Comparison of ENCODE assay signal across 8 mouse cellular contexts in the genomic region with DNA sequence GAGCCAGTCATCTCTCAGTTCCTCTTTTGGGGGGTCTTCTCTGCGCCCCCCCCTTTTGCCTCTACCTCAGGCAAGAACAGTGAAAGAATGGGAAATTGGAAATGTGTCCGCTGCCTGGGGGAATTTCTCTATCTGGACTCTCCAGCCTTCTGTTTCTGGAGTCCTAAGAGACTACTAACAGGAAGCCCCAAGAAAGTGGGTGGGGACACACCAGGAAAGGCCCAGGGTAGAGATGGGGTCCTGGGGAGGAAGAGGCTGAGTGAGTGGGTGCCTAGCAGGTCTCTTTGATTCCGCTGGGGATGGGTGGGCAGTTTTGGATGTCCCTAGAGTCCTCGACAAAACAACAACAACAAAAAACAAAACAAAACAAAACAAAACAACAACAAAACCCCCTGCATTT. TPM values are rescaled to one million over a fixed set of nuclear protein-coding genes. Genes with fewer than 3 reads are reported as not detected.
DNase-seq lines count a peak whose midpoint lies in the region; ATAC-seq lines count a peak whose summit lies in the region.

No protein-coding gene starts in this region.

- H3K4me1 ChIP-seq in liver, embryonic 11.5 days (replicated peaks; ENCODE audit: control insufficient read depth, insufficient read depth, low read length): peaks cover 5% of the 10 kb centered on the region; the same call in 1 of the 2 replicates
- peaks cover 28% of the 10 kb centered on the region for H3K4me1 ChIP-seq in forebrain, embryonic 13.5 days
- H3K4me1 ChIP-seq in limb, embryonic 11.5 days (ENCODE audit: control insufficient read depth, insufficient read depth, low read length): 0 out of 2 replicates have a peak, but pooled peaks cover 2% of the 10 kb centered on the region
- H3K4me1 ChIP-seq in stomach, embryonic 14.5 days (ENCODE audit: control insufficient read depth, insufficient read depth, low read length): peaks cover 14% of the 10 kb centered on the region

- H3K9ac ChIP-seq in liver, embryonic 11.5 days (ENCODE audit: low read depth, low read length): no peak overlapping the region
- peak overlapping the region; percentile 86 for H3K9ac ChIP-seq in forebrain, embryonic 13.5 days
- peak overlapping the region; percentile 69 for H3K9ac ChIP-seq in limb, embryonic 11.5 days (ENCODE audit: low read length)
- no peak overlapping the region for H3K9ac ChIP-seq in stomach, embryonic 14.5 days (replicated peaks; ENCODE audit: low read depth, low read length)

- no peak for ATAC-seq in liver, embryonic 11.5 days (replicated peaks; ENCODE audit: low FRiP score)
- ATAC-seq in forebrain, embryonic 13.5 days: 0 out of 2 replicates have a peak, but pooled peaks have one; percentile 9
- ATAC-seq in limb, embryonic 11.5 days (ENCODE audit: insufficient number of reproducible peaks, low FRiP score, low TSS enrichment, low read depth): no peak
- peak; percentile 8; the same call in 1 of the 2 replicates for ATAC-seq in stomach, embryonic 14.5 days (ENCODE audit: insufficient number of reproducible peaks, insufficient read depth, low FRiP score, low read depth)

- no peak for DNase-seq in liver, embryonic 11.5 days (ENCODE audit: low spot score)
- no peak for DNase-seq in liver
- no peak for DNase-seq in limb, embryonic 11.5 days (ENCODE audit: low spot score)
- no peak for DNase-seq in layer of hippocampus, adult 8-10 months (ENCODE audit: low spot score in 2 of 2)
- DNase-seq in embryo, embryonic 10.5 days (ENCODE audit: low spot score): no peak
- no peak for DNase-seq in spleen, adult 18-20 months

- H3K27ac ChIP-seq in liver, embryonic 11.5 days (ENCODE audit: low read depth, low read length): no peak overlapping the region
- H3K27ac ChIP-seq in forebrain, embryonic 13.5 days: no peak overlapping the region
- H3K27ac ChIP-seq in limb, embryonic 11.5 days (replicated peaks; ENCODE audit: low read depth, low read length): no peak overlapping the region
- no peak overlapping the region; the same call in 1 of the 2 replicates for H3K27ac ChIP-seq in stomach, embryonic 14.5 days (ENCODE audit: low read length)

- peak overlapping the region; percentile 62 for H3K4me3 ChIP-seq in liver, embryonic 11.5 days (ENCODE audit: low read depth, low read length)
- peak overlapping the region; percentile 69 for H3K4me3 ChIP-seq in forebrain, embryonic 13.5 days
- no peak overlapping the region for H3K4me3 ChIP-seq in limb, embryonic 11.5 days (ENCODE audit: low read depth, low read length)
- H3K4me3 ChIP-seq in stomach, embryonic 14.5 days (ENCODE audit: low read depth, low read length): peak overlapping the region; percentile 54; the same call in 1 of the 2 replicates

- H3K27me3 ChIP-seq in liver, embryonic 11.5 days (replicated peaks; ENCODE audit: control insufficient read depth, insufficient read depth, low read length): peaks cover 7% of the 10 kb centered on the region; the same call in 1 of the 2 replicates
- no peaks in the 10 kb centered on the region for H3K27me3 ChIP-seq in forebrain, embryonic 13.5 days
- H3K27me3 ChIP-seq in limb, embryonic 11.5 days (ENCODE audit: control insufficient read depth, insufficient read depth, low read length): no peaks in the 10 kb centered on the region
- no peaks in the 10 kb centered on the region for H3K27me3 ChIP-seq in stomach, embryonic 14.5 days (ENCODE audit: control insufficient read depth, insufficient read depth, low read length)

- peak overlapping the region; percentile 91 for H3K4me2 ChIP-seq in liver, embryonic 11.5 days
- peak overlapping the region; percentile 78 for H3K4me2 ChIP-seq in forebrain, embryonic 13.5 days
- peak overlapping the region; percentile 90; the same call in 1 of the 2 replicates for H3K4me2 ChIP-seq in limb, embryonic 11.5 days (ENCODE audit: low read depth, severe bottlenecking)
- H3K4me2 ChIP-seq in stomach, embryonic 14.5 days (replicated peaks; ENCODE audit: low read depth, low read length): peak overlapping the region; percentile 74

- WGBS in liver, embryonic 11.5 days: 30% methylated on average over 4 of the region's 4 CpGs
- 53% methylated on average over 4 of the region's 4 CpGs for WGBS in forebrain, embryonic 13.5 days
- 46% methylated on average over 4 of the region's 4 CpGs for WGBS in limb, embryonic 11.5 days
- WGBS in stomach, embryonic 14.5 days: 43% methylated on average over 4 of the region's 4 CpGs

- no peaks in the 10 kb centered on the region for H3K9me3 ChIP-seq in liver, embryonic 11.5 days (ENCODE audit: control insufficient read depth, low read length)
- H3K9me3 ChIP-seq in forebrain, embryonic 13.5 days (replicated peaks): no peaks in the 10 kb centered on the region
- H3K9me3 ChIP-seq in limb, embryonic 11.5 days (ENCODE audit: control insufficient read depth, low read length): no peaks in the 10 kb centered on the region
- no peaks in the 10 kb centered on the region for H3K9me3 ChIP-seq in stomach, embryonic 14.5 days (ENCODE audit: control insufficient read depth, low read depth, low read length)

- H3K36me3 ChIP-seq in liver, embryonic 11.5 days (ENCODE audit: control insufficient read depth, insufficient read depth, low read length): no peaks in the 10 kb centered on the region
- no peaks in the 10 kb centered on the region for H3K36me3 ChIP-seq in forebrain, embryonic 13.5 days (ENCODE audit: poor library complexity, severe bottlenecking)
- no peaks in the 10 kb centered on the region for H3K36me3 ChIP-seq in limb, embryonic 11.5 days (ENCODE audit: control insufficient read depth, insufficient read depth, low read length)
- no peaks in the 10 kb centered on the region for H3K36me3 ChIP-seq in stomach, embryonic 14.5 days (ENCODE audit: control insufficient read depth, insufficient read depth, low read length)

RNA-seq across cellular contexts. Expression of gene Tnfsf9, which starts 0.6 kb away (rescaled TPM):
- polyA plus RNA-seq in liver, embryonic 11.5 days (2014; fragmentation: Nextera tagmentation; extraction: Ambion mirVana): 5.4 and 6.4 TPM in 2 replicates
- polyA plus RNA-seq in forebrain, embryonic 13.5 days (2015; fragmentation: Nextera tagmentation; extraction: Ambion mirVana): 9.2 and 9.7 TPM in 2 replicates
- polyA plus RNA-seq in limb, embryonic 11.5 days (2014; fragmentation: Nextera tagmentation; extraction: Ambion mirVana): 8.4 and 9.3 TPM in 2 replicates
- 11.0 and 11.7 TPM in 2 replicates for polyA plus RNA-seq in stomach, embryonic 14.5 days (2014; fragmentation: Nextera tagmentation; extraction: Ambion mirVana)
- total RNA-seq in layer of hippocampus, adult 8-10 months (2022): 1 to 10 TPM in 3 of 4 experiments, under 1 TPM in 1; 0.49 to 1.3 (median 1.1) TPM

RNA-seq across cellular contexts. Expression of gene Tubb4a, which starts 16.9 kb away (rescaled TPM):
- 4.5 and 5.0 TPM in 2 replicates for polyA plus RNA-seq in liver, embryonic 11.5 days (2014; fragmentation: Nextera tagmentation; extraction: Ambion mirVana)
- polyA plus RNA-seq in forebrain, embryonic 13.5 days (2015; fragmentation: Nextera tagmentation; extraction: Ambion mirVana): 148 and 161 TPM in 2 replicates
- polyA plus RNA-seq in limb, embryonic 11.5 days (2014; fragmentation: Nextera tagmentation; extraction: Ambion mirVana): 11.1 and 11.8 TPM in 2 replicates
- polyA plus RNA-seq in stomach, embryonic 14.5 days (2014; fragmentation: Nextera tagmentation; extraction: Ambion mirVana): 33.9 and 34.9 TPM in 2 replicates
- total RNA-seq in layer of hippocampus, adult 8-10 months (2022): 100 to 1,000 TPM; 500 to 601 (median 567) TPM

RNA-seq across cellular contexts. Expression of gene Dennd1c, which starts 26.2 kb away (rescaled TPM):
- 2.1 and 2.2 TPM in 2 replicates for polyA plus RNA-seq in liver, embryonic 11.5 days (2014; fragmentation: Nextera tagmentation; extraction: Ambion mirVana)
- 4.7 and 4.8 TPM in 2 replicates for polyA plus RNA-seq in forebrain, embryonic 13.5 days (2015; fragmentation: Nextera tagmentation; extraction: Ambion mirVana)
- polyA plus RNA-seq in limb, embryonic 11.5 days (2014; fragmentation: Nextera tagmentation; extraction: Ambion mirVana): 0.43 and 0.51 TPM in 2 replicates
- polyA plus RNA-seq in stomach, embryonic 14.5 days (2014; fragmentation: Nextera tagmentation; extraction: Ambion mirVana): 5.0 and 5.3 TPM in 2 replicates
- 1 to 10 TPM; 1.1 to 4.4 (median 3.0) TPM for total RNA-seq in layer of hippocampus, adult 8-10 months (2022)

RNA-seq across cellular contexts. Expression of gene Slc25a23, which starts 44.8 kb away (rescaled TPM):
- 5.2 and 6.3 TPM in 2 replicates for polyA plus RNA-seq in liver, embryonic 11.5 days (2014; fragmentation: Nextera tagmentation; extraction: Ambion mirVana)
- polyA plus RNA-seq in forebrain, embryonic 13.5 days (2015; fragmentation: Nextera tagmentation; extraction: Ambion mirVana): 18.8 and 21.6 TPM in 2 replicates
- polyA plus RNA-seq in limb, embryonic 11.5 days (2014; fragmentation: Nextera tagmentation; extraction: Ambion mirVana): 4.5 TPM in 2 replicates
- 11.5 and 12.7 TPM in 2 replicates for polyA plus RNA-seq in stomach, embryonic 14.5 days (2014; fragmentation: Nextera tagmentation; extraction: Ambion mirVana)
- 100 to 1,000 TPM; 352 to 366 (median 355) TPM for total RNA-seq in layer of hippocampus, adult 8-10 months (2022)

RNA-seq across cellular contexts. Expression of gene Cd70, which starts 45.1 kb away (rescaled TPM):
- not detected in 2 replicates for polyA plus RNA-seq in liver, embryonic 11.5 days (2014; fragmentation: Nextera tagmentation; extraction: Ambion mirVana)
- polyA plus RNA-seq in forebrain, embryonic 13.5 days (2015; fragmentation: Nextera tagmentation; extraction: Ambion mirVana): not detected in 2 replicates
- polyA plus RNA-seq in limb, embryonic 11.5 days (2014; fragmentation: Nextera tagmentation; extraction: Ambion mirVana): not detected in 2 replicates
- not detected in 2 replicates for polyA plus RNA-seq in stomach, embryonic 14.5 days (2014; fragmentation: Nextera tagmentation; extraction: Ambion mirVana)
- total RNA-seq in layer of hippocampus, adult 8-10 months (2022): under 1 TPM in 1 of 4 experiments, not detected in 3; 0.55 TPM

Comparison
In these comparisons a context has a peak if more than half of its experiments do, and no peak if none do; other contexts are left out.
1. ATAC-seq: peak in forebrain, embryonic 13.5 days (single experiment) and stomach, embryonic 14.5 days (single experiment); none in liver, embryonic 11.5 days (single experiment) and limb, embryonic 11.5 days (single experiment).
2. H3K9ac ChIP-seq: peak in forebrain, embryonic 13.5 days (single experiment) and limb, embryonic 11.5 days (single experiment); none in liver, embryonic 11.5 days (single experiment) and stomach, embryonic 14.5 days (single experiment).
3. Peak in every context shown above with its lines, with median percentiles within 50 percentile points of each other: H3K4me2 ChIP-seq.